Mouse (Mus musculus) right cerebral cortex, postnatal 36 days (tissue): ENCODE measurements at regions not wholly inside any gene's neighbourhood (a gene's known extent, or its start where the extent isn't known, plus 50 kb on each side); places are given as distances from the start of the nearest gene placed in this dataset.
A peak's percentile ranks its signal among the peaks of the same experiment; 100 is the strongest.
"Not testable (repeated sequence)": the region's sequence is repeated elsewhere in the genome, so short reads cannot be mapped to it uniquely, and the experiment has no call there.

Experiments used
- DNase-seq, 2 experiments: peaks; one replicate each; pipeline ENCODE4 v3.0.0; 2022; ENCODE audit warnings: low spot score in 2 of 2, mixed read lengths in 1 of 2

- not testable (repeated sequence) for DNase-seq
Observed at GRCm38 (mm10) chr14:52879978-52880377, 384.4 kb upstream of the Olfr1507 start.

- not testable (repeated sequence) for DNase-seq
Observed at GRCm38 (mm10) chr14:52863841-52864240, 368.3 kb upstream of the Olfr1507 start.

GRCm38 (mm10) chr14:52863107-52863506 is 367.6 kb upstream of the Olfr1507 start:
- not testable (repeated sequence) for DNase-seq

- DNase-seq = not testable (repeated sequence)
Observed at GRCm38 (mm10) chr14:52862491-52862890, 366.9 kb upstream of the Olfr1507 start.

- DNase-seq = not testable (repeated sequence)
Observed at GRCm38 (mm10) chr14:52855339-52855738, 359.8 kb upstream of the Olfr1507 start.

- DNase-seq = not testable (repeated sequence)
Observed at GRCm38 (mm10) chr14:52853598-52853997, 358.0 kb upstream of the Olfr1507 start.

GRCm38 (mm10) chr14:52847970-52848369 is 352.4 kb upstream of the Olfr1507 start:
- not testable (repeated sequence) for DNase-seq

- not testable (repeated sequence) for DNase-seq
Observed at GRCm38 (mm10) chr14:52824005-52824404, 328.5 kb upstream of the Olfr1507 start.

- DNase-seq = not testable (repeated sequence)
Observed at GRCm38 (mm10) chr14:52821617-52822016, 326.1 kb upstream of the Olfr1507 start.

GRCm38 (mm10) chr14:52811128-52811415 is 315.5 kb upstream of the Olfr1507 start:
- not testable (repeated sequence) for DNase-seq

- peak; percentile 22 to 24 for DNase-seq
Observed at GRCm38 (mm10) chr14:52810275-52811127, 315.0 kb upstream of the Olfr1507 start.

GRCm38 (mm10) chr14:52801705-52802104 is 306.2 kb upstream of the Olfr1507 start:
- not testable (repeated sequence) for DNase-seq

- not testable (repeated sequence) for DNase-seq
Observed at GRCm38 (mm10) chr14:52792600-52792999, 297.1 kb upstream of the Olfr1507 start.

- not testable (repeated sequence) for DNase-seq
Observed at GRCm38 (mm10) chr14:52791828-52792227, 296.3 kb upstream of the Olfr1507 start.

GRCm38 (mm10) chr14:52782832-52783231 is 287.3 kb upstream of the Olfr1507 start:
- not testable (repeated sequence) for DNase-seq

GRCm38 (mm10) chr14:52775816-52776215 is 280.3 kb upstream of the Olfr1507 start:
- not testable (repeated sequence) for DNase-seq

GRCm38 (mm10) chr14:52769450-52769849 is 273.9 kb upstream of the Olfr1507 start:
- not testable (repeated sequence) for DNase-seq

- DNase-seq = not testable (repeated sequence)
Observed at GRCm38 (mm10) chr14:52752159-52752558, 256.6 kb upstream of the Olfr1507 start.

GRCm38 (mm10) chr14:52726680-52727079 is 231.1 kb upstream of the Olfr1507 start:
- not testable (repeated sequence) for DNase-seq

GRCm38 (mm10) chr14:52724988-52725387 is 229.4 kb upstream of the Olfr1507 start:
- DNase-seq = not testable (repeated sequence)

GRCm38 (mm10) chr14:52720640-52721039 is 225.1 kb upstream of the Olfr1507 start:
- no peak for DNase-seq

- not testable (repeated sequence) for DNase-seq
Observed at GRCm38 (mm10) chr14:52700851-52701250, 205.3 kb upstream of the Olfr1507 start.

- not testable (repeated sequence) for DNase-seq
Observed at GRCm38 (mm10) chr14:52683636-52684035, 188.1 kb upstream of the Olfr1507 start.
